Mouse (Mus musculus) hindlimb bud, embryonic 11.5 days (tissue): ENCODE measurements around the gene Cyp3a44.
"Not testable (repeated sequence)": the region's sequence is repeated elsewhere in the genome, so short reads cannot be mapped to it uniquely, and the experiment has no call there.

ENCODE experiments used
- DNase-seq: peaks from one replicate; pipeline ENCODE4 v3.0.0-alpha.2; 2012; ENCODE audit warnings: low read depth, low spot score; ENCODE audit errors: extremely low spot score

The Cyp3a44 gene

DNA sequence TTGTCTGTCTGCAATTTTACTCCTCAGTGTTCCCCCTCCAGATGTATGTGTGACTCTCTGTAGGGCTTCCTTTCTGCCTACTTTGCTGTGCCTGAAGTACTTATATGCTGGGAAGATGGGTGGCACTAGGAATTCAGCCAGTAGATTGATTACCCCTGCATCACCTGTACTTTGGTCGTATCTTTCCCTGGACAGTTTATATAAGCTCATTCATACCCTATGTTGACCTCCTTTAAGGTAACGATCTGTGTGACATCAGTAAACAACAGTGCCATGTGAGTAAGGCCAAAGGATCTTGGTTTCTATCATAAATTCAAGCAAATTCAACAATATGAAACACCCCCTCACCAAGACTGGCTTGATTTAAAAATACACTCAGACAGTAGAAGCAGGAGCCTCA is at the start of gene Cyp3a44:
TSS of gene Cyp3a44 (minus strand) at position 79 of the 400 bp plus-strand sequence.
- not testable (repeated sequence) for DNase-seq

DNA sequence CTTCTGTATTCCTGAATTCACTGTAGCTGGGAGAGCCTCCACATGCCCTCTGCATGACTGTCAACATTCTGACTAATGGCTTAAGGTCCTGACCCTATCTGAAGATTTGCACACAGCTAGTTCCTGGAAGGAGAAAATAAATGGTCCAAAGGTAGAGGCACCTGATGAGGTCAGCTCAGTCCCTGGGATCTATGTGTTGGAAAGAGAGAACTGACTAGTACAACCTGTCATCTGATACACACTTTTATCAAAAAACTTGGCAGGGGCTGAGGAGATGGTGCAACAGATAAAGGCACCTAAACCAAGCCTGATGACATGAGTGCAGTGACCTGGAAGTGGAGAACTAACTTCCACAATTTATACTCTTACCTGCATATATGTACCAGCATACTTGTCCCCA is 5.4 kb downstream of the Cyp3a44 start:
- not testable (repeated sequence) for DNase-seq

DNA sequence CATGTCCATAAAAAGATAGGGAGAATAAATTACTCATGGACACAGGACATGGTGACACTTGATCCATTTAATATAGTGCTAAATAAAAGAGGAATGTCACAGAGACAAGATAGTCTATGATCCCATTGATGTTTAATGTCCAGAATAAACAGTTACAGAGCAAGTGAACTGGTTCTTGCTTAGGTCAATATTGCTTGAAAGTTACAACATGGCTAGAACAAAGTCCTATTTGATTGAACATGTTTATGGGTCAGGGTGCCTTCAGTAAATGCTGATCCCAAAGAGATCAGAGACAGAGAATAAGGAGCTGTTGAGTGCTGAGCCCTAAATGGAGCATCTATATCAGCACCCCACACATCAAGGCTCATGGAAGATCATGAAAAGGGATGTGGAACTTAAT is 12.4 kb downstream of the Cyp3a44 start:
- DNase-seq, result not testable (repeated sequence)

DNA sequence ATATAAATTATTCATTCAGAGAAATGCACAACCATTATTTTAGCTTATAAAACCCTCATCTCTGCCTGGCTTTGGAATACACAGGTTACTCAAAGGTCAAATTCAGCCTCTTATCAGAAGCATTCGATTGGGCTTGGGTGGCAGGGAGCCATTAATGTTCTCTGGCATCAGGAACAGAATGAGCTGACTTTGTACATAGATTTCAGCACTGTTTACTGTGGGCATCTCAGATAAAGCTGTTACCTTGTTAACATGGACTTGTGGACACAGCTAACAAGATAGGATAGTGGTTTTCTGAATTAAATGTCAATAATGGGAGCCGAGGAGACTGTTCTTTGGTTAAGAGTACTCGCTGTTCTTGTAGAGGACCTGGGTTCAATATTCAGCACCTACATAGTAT is 68.2 kb downstream of the Cyp3a44 start:
- not testable (repeated sequence) for DNase-seq
